ENCODE assay signal across 10 mouse cellular contexts in genomic region chr8:79414907-79415306, GRCm38 (mm10). TPM values are rescaled to one million over a fixed set of nuclear protein-coding genes. Genes with fewer than 3 reads are reported as not detected.
A peak's percentile ranks its signal among the peaks of the same experiment; 100 is the strongest.
DNase-seq lines count a peak whose midpoint lies in the region; ATAC-seq lines count a peak whose summit lies in the region.
"Had no signal": no experiment of that assay in that cellular context is flagged by ENCODE, and none has a peak within 500 bp of the region (broad histone marks: within the 10 kb centered on the region; RNA-seq: fewer than 3 reads in every experiment).

No protein-coding gene starts in this region.

- ATAC-seq in liver, embryonic 16.5 days (ENCODE audit: low read depth): peak; percentile 53; the same call in 1 of the 2 replicates
- peak; percentile 66 for ATAC-seq in intestine, embryonic 16.5 days

- no peaks in the 10 kb centered on the region for H3K36me3 ChIP-seq in liver, embryonic 16.5 days (ENCODE audit: control insufficient read depth, insufficient read depth)
- no peaks in the 10 kb centered on the region for H3K36me3 ChIP-seq in intestine, embryonic 16.5 days (ENCODE audit: control insufficient read depth, insufficient read depth, low read length)
- H3K36me3 ChIP-seq: neural tube, embryonic 12.5 days had no signal

- H3K4me2 ChIP-seq in liver, embryonic 16.5 days (ENCODE audit: low read depth, low read length): no peak overlapping the region
- no peak overlapping the region for H3K4me2 ChIP-seq in intestine, embryonic 16.5 days (ENCODE audit: low read depth, low read length)
- H3K4me2 ChIP-seq: neural tube, embryonic 12.5 days had no signal

- WGBS in liver, embryonic 16.5 days (ENCODE audit: insufficient replicate concordance): 56% methylated on average over 5 of the region's 5 CpGs
- 66% methylated on average over 5 of the region's 5 CpGs for WGBS in intestine, embryonic 16.5 days

- DNase-seq in liver: no peak
- peak; percentile 77 for DNase-seq in heart, adult 8-10 months (ENCODE audit: low spot score)
- peak; percentile 20 for DNase-seq in skeletal muscle tissue, adult 2 months (ENCODE audit: low read depth, low spot score)
- no peak for DNase-seq in right cerebral cortex, postnatal 36 days (ENCODE audit: low spot score in 2 of 2)
- no peak for DNase-seq in testis, postnatal 14 days (ENCODE audit: low spot score)
- DNase-seq: cerebellum, adult 2 months had no signal

- no peaks in the 10 kb centered on the region for H3K9me3 ChIP-seq in liver, embryonic 16.5 days (replicated peaks; ENCODE audit: control insufficient read depth, low read length)
- H3K9me3 ChIP-seq in intestine, embryonic 16.5 days (ENCODE audit: control insufficient read depth, low read length): no peaks in the 10 kb centered on the region
- H3K9me3 ChIP-seq: neural tube, embryonic 12.5 days had no signal

- H3K4me1 ChIP-seq in liver, embryonic 16.5 days (ENCODE audit: control insufficient read depth, low read depth, low read length): no peaks in the 10 kb centered on the region; the same call in 1 of the 2 replicates
- peaks cover 6% of the 10 kb centered on the region for H3K4me1 ChIP-seq in intestine, embryonic 16.5 days (ENCODE audit: control insufficient read depth, insufficient read depth, low read length)
- H3K4me1 ChIP-seq: neural tube, embryonic 12.5 days had no signal

- H3K27ac ChIP-seq in liver, embryonic 16.5 days (ENCODE audit: low read length): no peak overlapping the region
- H3K27ac ChIP-seq in intestine, embryonic 16.5 days (ENCODE audit: low read length): no peak overlapping the region
- H3K27ac ChIP-seq: liver, embryonic 14.5 days; neural tube, embryonic 12.5 days had no signal

- no peak overlapping the region for H3K4me3 ChIP-seq in liver, embryonic 16.5 days (ENCODE audit: low read depth, low read length)
- H3K4me3 ChIP-seq in intestine, embryonic 16.5 days (ENCODE audit: low read length): no peak overlapping the region
- H3K4me3 ChIP-seq: neural tube, embryonic 12.5 days had no signal

- H3K9ac ChIP-seq in liver, embryonic 16.5 days (ENCODE audit: low read depth, low read length): no peak overlapping the region
- H3K9ac ChIP-seq in intestine, embryonic 16.5 days (ENCODE audit: low read depth, low read length): no peak overlapping the region
- H3K9ac ChIP-seq: liver, embryonic 14.5 days; neural tube, embryonic 12.5 days had no signal

- H3K27me3 ChIP-seq in liver, embryonic 16.5 days (ENCODE audit: control insufficient read depth, insufficient read depth, low read depth, low read length): no peaks in the 10 kb centered on the region
- no peaks in the 10 kb centered on the region for H3K27me3 ChIP-seq in intestine, embryonic 16.5 days (replicated peaks; ENCODE audit: control insufficient read depth, insufficient read depth, low read length)
- H3K27me3 ChIP-seq: neural tube, embryonic 12.5 days had no signal

RNA-seq across cellular contexts. Expression of gene Smad1, which starts 15.6 kb away (rescaled TPM):
- polyA plus RNA-seq in liver, embryonic 16.5 days (2015; fragmentation: Nextera tagmentation; extraction: Ambion mirVana): 5.6 and 6.9 TPM in 2 replicates
- 10 to 100 TPM; 11.2 to 17.7 (median 12.7) TPM for total RNA-seq in heart, adult 8-10 months (2022)
- polyA plus RNA-seq in intestine, embryonic 16.5 days (2015; fragmentation: Nextera tagmentation; extraction: Ambion mirVana): 33.4 and 33.6 TPM in 2 replicates

Comparison
In these comparisons a context has a peak if more than half of its experiments do, and no peak if none do; other contexts are left out.
1. DNase-seq: peak in heart, adult 8-10 months (single experiment) and skeletal muscle tissue, adult 2 months (single experiment); none in liver (single experiment), right cerebral cortex, postnatal 36 days (0 of 2) and testis, postnatal 14 days (single experiment).